Mouse (Mus musculus): ENCODE results near the gene Paxx. TPM values are rescaled to one million over a fixed set of nuclear protein-coding genes. Genes with fewer than 3 reads are reported as not detected.

Gene Paxx
- polyA plus RNA-seq, 1 experiment from 2014 or later: 33.8 TPM

- H3K4me1 ChIP-seq (ENCODE audit: insufficient read depth, low read length): no peaks in the 10 kb centered on the region
- H3K9me3 ChIP-seq (ENCODE audit: low read length): no peaks in the 10 kb centered on the region
- no peak for ATAC-seq (ENCODE audit: low FRiP score, low TSS enrichment)
- no peak overlapping the region for H3K27ac ChIP-seq (ENCODE audit: low read length)
- H3K4me3 ChIP-seq (ENCODE audit: low read length): no peak overlapping the region
- 26% methylated on average over 7 of the region's 7 CpGs for WGBS
- no peak overlapping the region for H3K9ac ChIP-seq (replicated peaks; ENCODE audit: low read length)
- no peaks in the 10 kb centered on the region for H3K27me3 ChIP-seq (ENCODE audit: insufficient read depth, low read length)
- H3K36me3 ChIP-seq (ENCODE audit: insufficient read depth, low read length): no peaks in the 10 kb centered on the region
- H3K4me2 ChIP-seq (replicated peaks; ENCODE audit: low read depth, low read length): no peak overlapping the region
Measured at GRCm38 (mm10) chr2:25482969-25483368, 22.1 kb upstream of the Paxx start.

DNA sequence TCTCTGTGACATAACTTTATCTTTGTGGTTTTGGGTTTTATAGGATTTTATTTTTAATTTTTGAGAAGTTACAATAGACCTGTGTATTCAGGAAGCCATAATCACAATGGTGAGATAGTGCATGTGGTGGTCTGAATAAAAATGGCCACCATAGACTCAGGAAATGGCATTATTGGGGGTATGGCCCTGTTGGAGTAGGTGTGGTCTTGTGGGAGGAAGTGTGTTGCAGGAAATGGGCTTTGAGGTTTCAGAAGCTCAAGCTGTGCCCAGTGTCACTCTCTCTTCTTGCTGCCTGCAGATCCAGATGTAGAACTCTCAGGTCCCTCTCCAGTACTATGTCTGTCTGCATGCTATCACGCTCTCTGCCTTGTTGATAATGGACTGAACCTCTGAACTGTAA is 19.6 kb upstream of the Paxx start:
- H3K9me3 ChIP-seq (ENCODE audit: low read length): no peaks in the 10 kb centered on the region
- H3K27me3 ChIP-seq (ENCODE audit: insufficient read depth, low read length): no peaks in the 10 kb centered on the region
- no peaks in the 10 kb centered on the region for H3K4me1 ChIP-seq (ENCODE audit: insufficient read depth, low read length)
- H3K4me3 ChIP-seq (ENCODE audit: low read length): no peak overlapping the region
- 88% methylated on average over 1 of the region's 1 CpGs for WGBS
- H3K9ac ChIP-seq (replicated peaks; ENCODE audit: low read length): no peak overlapping the region
- H3K27ac ChIP-seq (ENCODE audit: low read length): no peak overlapping the region
- ATAC-seq (ENCODE audit: low FRiP score, low TSS enrichment): no peak
- no peak overlapping the region for H3K4me2 ChIP-seq (replicated peaks; ENCODE audit: low read depth, low read length)
- no peaks in the 10 kb centered on the region for H3K36me3 ChIP-seq (ENCODE audit: insufficient read depth, low read length)

DNA sequence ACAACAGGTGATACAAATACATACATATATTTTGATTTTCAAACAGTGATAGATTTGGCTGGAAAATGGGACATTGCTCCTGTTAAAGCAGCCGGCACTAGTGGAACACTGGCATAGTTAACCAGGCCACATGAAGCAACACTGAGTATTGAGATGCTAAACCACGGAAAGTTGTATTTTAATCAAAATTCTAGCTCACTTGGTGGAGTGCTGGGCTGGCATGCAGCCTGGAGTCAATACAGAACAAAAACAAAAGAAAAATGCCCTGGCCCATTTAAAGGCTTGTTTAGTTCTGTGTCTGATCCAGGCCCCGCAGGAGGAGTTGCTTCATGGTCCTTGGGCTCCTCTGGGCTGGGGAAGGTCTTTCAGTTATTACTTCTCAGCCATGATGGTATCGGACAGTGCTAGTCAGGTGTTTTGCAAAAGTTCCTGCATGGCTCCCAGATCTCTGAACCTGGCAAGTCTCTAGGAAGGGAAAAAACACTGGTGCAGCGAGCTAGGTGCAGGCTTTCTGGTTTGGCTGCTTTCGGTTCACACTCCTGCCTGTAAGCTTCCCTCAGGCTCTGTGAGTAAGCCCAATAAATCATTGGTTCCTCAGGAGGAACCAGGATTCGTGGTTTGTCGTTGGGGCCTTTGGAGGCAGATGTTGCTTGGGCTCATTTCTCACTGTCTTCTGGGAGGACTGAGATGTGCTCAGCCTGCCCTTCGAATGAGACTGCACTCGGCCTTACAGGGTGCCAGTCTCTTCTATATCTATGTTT is 18.8 kb upstream of the Paxx start:
- Histone ChIP-seq H3K4me1 (ENCODE audit: insufficient read depth, low read length) (no peaks in the 10 kb centered on the region), H3K9ac (replicated peaks; ENCODE audit: low read length) (no peak overlapping the region), H3K27me3 (ENCODE audit: insufficient read depth, low read length) (no peaks in the 10 kb centered on the region), H3K4me3 (ENCODE audit: low read length) (no peak overlapping the region), H3K36me3 (ENCODE audit: insufficient read depth, low read length) (no peaks in the 10 kb centered on the region), H3K27ac (ENCODE audit: low read length) (no peak overlapping the region), H3K4me2 (replicated peaks; ENCODE audit: low read depth, low read length) (no peak overlapping the region), H3K9me3 (ENCODE audit: low read length) (no peaks in the 10 kb centered on the region)
- no peak for ATAC-seq (ENCODE audit: low FRiP score, low TSS enrichment)
- WGBS: 58% methylated on average over 10 of the region's 10 CpGs

DNA sequence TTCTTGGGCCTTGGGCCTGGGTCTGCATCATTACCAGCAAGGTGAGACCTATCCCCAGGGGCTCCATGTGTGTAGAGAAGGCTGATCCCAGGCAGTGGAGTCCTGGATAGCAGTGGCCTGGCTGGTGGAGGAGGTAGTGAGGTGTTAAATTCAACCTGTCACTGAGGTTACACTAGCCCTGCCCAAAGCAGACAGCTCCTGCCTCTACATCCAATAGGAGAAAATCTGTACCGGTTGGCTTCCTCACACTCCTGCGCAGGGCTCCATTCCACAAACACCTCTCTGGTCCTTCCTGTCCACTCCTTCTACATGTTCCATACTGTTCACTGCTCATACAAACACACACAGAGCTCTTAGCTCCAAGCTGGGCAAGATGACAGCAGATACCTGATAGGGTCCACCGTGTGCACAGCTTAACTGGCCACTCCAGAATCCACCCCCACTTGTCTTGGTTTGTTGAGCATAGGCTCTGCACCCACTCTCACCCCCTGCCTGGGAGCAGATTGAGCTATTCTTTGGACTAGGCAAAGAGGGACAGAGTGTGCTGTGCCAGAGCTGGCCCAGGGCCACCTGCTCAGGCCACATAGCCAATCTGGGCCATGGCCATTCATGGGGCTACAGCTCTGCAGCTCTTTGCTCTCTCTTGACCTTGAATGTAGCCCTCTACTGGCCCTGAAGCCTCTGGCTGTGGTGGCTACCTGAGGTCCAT is 17.2 kb upstream of the Paxx start:
- Histone ChIP-seq H3K4me1 (ENCODE audit: insufficient read depth, low read length) (no peaks in the 10 kb centered on the region), H3K4me2 (replicated peaks; ENCODE audit: low read depth, low read length) (no peak overlapping the region), H3K4me3 (ENCODE audit: low read length) (no peak overlapping the region), H3K36me3 (ENCODE audit: insufficient read depth, low read length) (no peaks in the 10 kb centered on the region), H3K27me3 (ENCODE audit: insufficient read depth, low read length) (no peaks in the 10 kb centered on the region), H3K9me3 (ENCODE audit: low read length) (no peaks in the 10 kb centered on the region), H3K9ac (replicated peaks; ENCODE audit: low read length) (no peak overlapping the region), H3K27ac (ENCODE audit: low read length) (no peak overlapping the region)
- no peak for ATAC-seq (ENCODE audit: low FRiP score, low TSS enrichment)
- WGBS: 84% methylated on average over 3 of the region's 3 CpGs

GRCm38 (mm10) chr2:25477541-25477940 is 16.6 kb upstream of the Paxx start:
- Histone ChIP-seq H3K4me2 (replicated peaks; ENCODE audit: low read depth, low read length) (no peak overlapping the region), H3K27me3 (ENCODE audit: insufficient read depth, low read length) (no peaks in the 10 kb centered on the region), H3K36me3 (ENCODE audit: insufficient read depth, low read length) (no peaks in the 10 kb centered on the region), H3K4me1 (ENCODE audit: insufficient read depth, low read length) (no peaks in the 10 kb centered on the region), H3K9me3 (ENCODE audit: low read length) (no peaks in the 10 kb centered on the region), H3K27ac (ENCODE audit: low read length) (no peak overlapping the region), H3K4me3 (ENCODE audit: low read length) (no peak overlapping the region), H3K9ac (replicated peaks; ENCODE audit: low read length) (no peak overlapping the region)
- no peak for ATAC-seq (ENCODE audit: low FRiP score, low TSS enrichment)
- WGBS: 89% methylated on average over 8 of the region's 8 CpGs

DNA sequence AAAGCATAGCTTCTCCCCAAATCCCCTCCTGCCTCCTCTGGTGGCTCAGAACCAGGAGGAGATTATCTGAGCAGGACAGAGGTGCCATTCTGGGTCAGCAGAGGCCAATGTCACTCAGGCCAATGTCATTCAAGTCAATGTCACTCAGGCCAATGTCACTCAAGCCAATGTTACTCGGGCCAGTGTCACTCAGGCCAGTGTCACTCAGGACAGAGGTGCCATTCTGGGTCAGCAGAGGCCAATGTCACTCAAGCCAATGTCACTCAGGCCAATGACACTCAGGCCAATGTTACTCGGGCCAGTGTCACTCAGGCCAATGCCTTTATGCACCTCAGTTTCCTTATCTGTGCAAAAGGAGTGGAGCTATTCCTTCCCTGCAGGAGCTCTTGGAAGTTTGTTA is 11.7 kb upstream of the Paxx start:
- H3K36me3 ChIP-seq (ENCODE audit: insufficient read depth, low read length): no peaks in the 10 kb centered on the region
- no peak overlapping the region for H3K27ac ChIP-seq (ENCODE audit: low read length)
- no peaks in the 10 kb centered on the region for H3K27me3 ChIP-seq (ENCODE audit: insufficient read depth, low read length)
- no peak for ATAC-seq (ENCODE audit: low FRiP score, low TSS enrichment)
- no peak overlapping the region for H3K4me3 ChIP-seq (ENCODE audit: low read length)
- H3K9ac ChIP-seq (replicated peaks; ENCODE audit: low read length): no peak overlapping the region
- H3K4me2 ChIP-seq (replicated peaks; ENCODE audit: low read depth, low read length): no peak overlapping the region
- 0 out of 2 replicates have a peak, but pooled peaks cover 6% of the 10 kb centered on the region for H3K4me1 ChIP-seq (ENCODE audit: insufficient read depth, low read length)
- H3K9me3 ChIP-seq (ENCODE audit: low read length): no peaks in the 10 kb centered on the region
- 78% methylated on average over 2 of the region's 2 CpGs for WGBS

DNA sequence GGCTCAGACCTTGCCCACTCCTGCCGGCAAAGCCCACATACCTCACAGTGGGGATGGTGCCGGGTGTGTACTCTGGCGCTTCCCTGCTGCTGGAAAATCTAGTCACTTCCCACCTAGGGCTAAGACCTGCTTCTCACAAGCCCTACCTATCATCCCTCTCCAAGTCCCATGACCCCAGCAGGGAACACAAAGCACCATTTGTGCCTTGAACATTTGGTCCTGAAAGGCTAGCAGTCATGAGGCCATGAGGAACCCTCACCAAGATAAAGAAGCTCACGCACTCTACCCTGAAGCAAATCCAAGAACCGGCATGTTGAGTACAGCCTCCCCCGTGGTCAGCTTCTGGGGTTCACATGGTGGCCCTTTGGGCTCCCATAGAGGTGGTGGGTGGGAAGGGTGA is 9.1 kb upstream of the Paxx start, which contains the start of gene Ptgds:
Ptgds (minus strand) TSS at position 78 of the 400 bp plus-strand sequence.
- Histone ChIP-seq H3K36me3 (ENCODE audit: insufficient read depth, low read length) (no peaks in the 10 kb centered on the region), H3K4me3 (ENCODE audit: low read length) (no peak within 1 kb of the TSS), H3K4me1 (ENCODE audit: insufficient read depth, low read length) (peaks cover 10% of the 10 kb centered on the region; the same call in 1 of the 2 replicates), H3K27me3 (ENCODE audit: insufficient read depth, low read length) (no peaks in the 10 kb centered on the region), H3K27ac (ENCODE audit: low read length) (no peak within 1 kb of the TSS), H3K9me3 (ENCODE audit: low read length) (no peaks in the 10 kb centered on the region), H3K9ac (replicated peaks; ENCODE audit: low read length) (no peak within 1 kb of the TSS), H3K4me2 (replicated peaks; ENCODE audit: low read depth, low read length) (no peak within 1 kb of the TSS)
- no peak for ATAC-seq (ENCODE audit: low FRiP score, low TSS enrichment)
- 49% methylated on average over 6 of the region's 6 CpGs for WGBS

DNA sequence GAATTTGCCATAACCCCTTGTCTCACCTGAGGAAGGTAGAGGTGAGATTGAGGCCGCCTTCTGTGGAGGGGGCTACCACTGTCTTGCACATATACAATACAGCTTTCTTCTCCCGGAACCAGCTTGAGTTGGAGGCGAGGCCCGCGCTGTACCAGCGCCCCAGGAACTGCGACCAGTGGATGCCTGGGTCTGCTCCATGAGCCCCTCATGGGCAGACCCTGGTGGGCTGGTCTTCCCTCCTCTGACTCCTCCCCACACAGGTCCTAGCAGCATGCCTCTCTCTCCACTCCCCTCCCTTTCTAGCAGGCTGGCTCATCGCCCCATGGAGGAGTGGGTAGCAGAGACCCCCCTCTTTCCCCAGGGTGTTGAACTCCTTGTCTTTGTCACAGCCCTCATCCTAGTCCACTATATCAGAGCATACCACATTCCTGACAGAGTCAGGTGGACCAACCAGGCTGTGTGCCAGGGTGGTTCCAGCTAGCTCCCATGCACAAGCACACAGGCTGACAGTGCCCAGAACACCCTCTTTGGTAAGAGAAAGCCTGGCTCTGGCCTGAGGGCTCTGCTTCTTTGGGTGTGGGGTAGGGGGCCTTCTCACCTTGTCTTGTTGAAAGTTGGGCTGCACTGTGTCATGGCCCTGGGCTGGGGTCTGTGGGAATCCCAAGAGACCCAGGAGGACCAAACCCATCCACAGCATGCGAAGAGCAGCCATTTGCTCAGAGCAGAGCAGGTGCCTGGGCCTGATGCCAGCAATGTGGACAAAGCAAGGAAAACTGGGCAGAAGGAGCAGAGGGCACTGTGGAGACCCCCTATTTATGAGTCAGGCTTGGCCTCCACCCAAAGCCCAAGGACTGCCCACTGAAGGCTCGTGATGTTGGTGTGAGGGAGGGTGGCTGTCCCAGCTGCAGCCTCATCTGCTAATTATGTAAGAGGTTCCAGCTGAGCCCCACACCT is 8.3 kb upstream of the Paxx start:
- Histone ChIP-seq H3K4me2 (replicated peaks; ENCODE audit: low read depth, low read length) (no peak overlapping the region), H3K9me3 (ENCODE audit: low read length) (no peaks in the 10 kb centered on the region), H3K27ac (ENCODE audit: low read length) (no peak overlapping the region), H3K27me3 (ENCODE audit: insufficient read depth, low read length) (no peaks in the 10 kb centered on the region), H3K36me3 (ENCODE audit: insufficient read depth, low read length) (no peaks in the 10 kb centered on the region), H3K4me3 (ENCODE audit: low read length) (no peak overlapping the region), H3K9ac (replicated peaks; ENCODE audit: low read length) (no peak overlapping the region), H3K4me1 (ENCODE audit: insufficient read depth, low read length) (peaks cover 10% of the 10 kb centered on the region; the same call in 1 of the 2 replicates)
- ATAC-seq (ENCODE audit: low FRiP score, low TSS enrichment): 0 out of 2 replicates have a peak, but pooled peaks have one; percentile 12
- 80% methylated on average over 10 of the region's 10 CpGs for WGBS

GRCm38 (mm10) chr2:25467606-25468303 is 6.9 kb upstream of the Paxx start:
- Histone ChIP-seq H3K4me2 (replicated peaks; ENCODE audit: low read depth, low read length) (no peak overlapping the region), H3K27ac (ENCODE audit: low read length) (no peak overlapping the region), H3K4me1 (ENCODE audit: insufficient read depth, low read length) (peaks cover 10% of the 10 kb centered on the region; the same call in 1 of the 2 replicates), H3K27me3 (ENCODE audit: insufficient read depth, low read length) (no peaks in the 10 kb centered on the region), H3K4me3 (ENCODE audit: low read length) (no peak overlapping the region), H3K9ac (replicated peaks; ENCODE audit: low read length) (no peak overlapping the region), H3K36me3 (ENCODE audit: insufficient read depth, low read length) (no peaks in the 10 kb centered on the region), H3K9me3 (ENCODE audit: low read length) (no peaks in the 10 kb centered on the region)
- 78% methylated on average over 14 of the region's 14 CpGs for WGBS
- no peak for ATAC-seq (ENCODE audit: low FRiP score, low TSS enrichment)

All from kidney, embryonic 16.5 days (tissue).